Mouse (Mus musculus): ENCODE results near the gene E130114P18Rik.

DNA sequence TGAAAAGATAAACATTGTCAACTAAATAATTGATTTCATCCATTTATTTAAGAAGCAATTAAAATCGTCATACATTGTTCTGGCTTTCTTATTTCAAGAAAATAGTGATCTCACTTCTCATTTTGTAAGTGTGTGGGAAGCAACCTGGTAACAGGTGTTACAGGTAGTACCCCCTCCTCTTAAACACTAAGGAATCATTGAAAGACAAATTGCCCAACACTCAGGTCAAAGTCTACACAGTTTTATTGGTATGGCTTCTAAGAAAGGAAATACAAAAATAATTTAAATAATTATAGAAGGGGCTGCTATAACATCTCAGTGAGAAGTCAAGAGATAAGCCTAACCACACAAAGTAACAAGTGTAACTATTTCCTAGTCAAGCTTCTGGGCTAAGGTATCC lies 188.1 kb downstream of the E130114P18Rik start:
- TF ChIP-seq TAL1 (IDR thresholded peaks at IDR 0.05; ENCODE audit: low read length) (no peak), GATA1 (IDR thresholded peaks at IDR 0.05; ENCODE audit: low read length) (no peak)

Data from erythroblast, embryonic 14.5 days (primary cell).